8 mouse cellular contexts compared by ENCODE assay signal in the genomic region with DNA sequence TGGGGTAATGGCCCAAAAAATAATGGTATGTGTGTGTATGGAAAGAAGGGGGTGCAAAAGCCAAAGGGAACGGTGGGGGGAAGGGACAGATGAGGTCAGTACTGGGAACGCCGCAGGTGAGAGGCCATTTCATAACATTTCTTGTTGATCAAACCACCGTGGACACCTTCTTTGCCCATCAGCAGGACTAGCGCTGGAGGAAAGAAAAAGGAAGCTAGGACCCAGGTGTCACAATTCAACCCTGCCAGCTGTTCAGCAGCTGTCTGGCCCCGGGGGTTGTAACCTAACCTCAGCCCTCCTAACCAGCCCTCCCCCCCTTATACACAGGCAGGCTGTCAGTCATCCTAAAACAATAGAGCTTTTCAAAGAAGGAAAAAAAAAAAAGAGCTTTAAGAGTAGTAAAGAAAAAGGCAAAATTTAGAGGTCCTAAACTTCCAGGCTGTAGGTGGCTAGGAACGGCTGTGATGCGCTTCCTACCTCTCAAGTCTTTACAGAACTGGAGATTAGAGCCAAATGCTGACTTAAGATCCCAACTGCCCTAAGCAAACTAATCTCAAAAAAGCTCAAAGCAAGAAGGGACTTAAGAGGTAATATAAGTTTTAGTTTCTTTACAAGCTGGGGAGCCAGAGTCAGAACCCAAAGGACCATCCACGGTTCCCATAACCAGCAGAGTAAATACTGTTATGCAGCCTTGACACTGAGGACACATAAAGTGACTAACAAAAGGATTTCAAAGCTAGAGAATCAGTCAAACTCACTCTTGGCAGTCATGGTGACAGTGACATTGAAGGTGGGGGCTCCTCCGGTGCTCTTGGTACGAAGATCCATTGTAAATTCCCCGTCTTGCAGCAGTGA. TPM values are rescaled to one million over a fixed set of nuclear protein-coding genes. Genes with fewer than 3 reads are reported as not detected.
A peak's percentile ranks its signal among the peaks of the same experiment; 100 is the strongest.
DNase-seq lines count a peak whose midpoint lies in the region; TF ChIP-seq lines count a peak whose summit lies in the region.

No protein-coding gene starts in this region.

- TF ChIP-seq CTCF in lung, adult 2 months (IDR thresholded peaks at IDR 0.05; ENCODE audit: insufficient read depth, low read length) = no peak

- DNase-seq in adrenal gland, adult (ENCODE audit: inconsistent age in 2 of 2, low spot score in 1 of 2) = peak; percentile 45 to 70
- no peak for DNase-seq in adrenal gland, adult 8-10 months
- DNase-seq in lung, adult 2 months = no peak
- no peak for DNase-seq in lung, postnatal 4 days
- DNase-seq in heart, postnatal 4 days = peak; percentile 21
- peak; percentile 39 for DNase-seq in mesoderm, embryonic 11.5 days (ENCODE audit: low read depth, low spot score)
- no peak for DNase-seq in right cerebral cortex, adult 18-20 months
- no peak for DNase-seq in frontal cortex, postnatal 14 days (ENCODE audit: low spot score in 2 of 2)

- no peak for TF ChIP-seq POLR2A in lung, adult 2 months (IDR thresholded peaks at IDR 0.05; ENCODE audit: borderline replicate concordance, extremely low read depth, low read depth, low read length)

- 25% methylated on average over 12 of the region's 12 CpGs for whole genome bisulfite sequencing in lung, adult 2 months

- peak overlapping the region; percentile 39 for H3K4me3 ChIP-seq in lung, adult 2 months (replicated peaks; ENCODE audit: extremely low read depth, low read depth, low read length)

- H3K4me1 ChIP-seq in lung, adult 2 months (ENCODE audit: control insufficient read depth, insufficient read depth, low read length) = peaks cover 30% of the 10 kb centered on the region

RNA-seq across cellular contexts. Expression of a gene that starts 2.2 kb away (rescaled TPM):
- 1,000 to 10,000 TPM in 1 of 4 experiments, 100 to 1,000 TPM in 3; 582 to 1,056 (median 737) TPM for total RNA-seq in adrenal gland, adult 8-10 months (2022)
- 933 and 1,129 TPM in 2 replicates for polyA plus RNA-seq in lung, adult 2 months (2012; rRNA removed)
- 100 to 1,000 TPM; 572 to 580 TPM for total RNA-seq in heart, postnatal 4 days (2021)

RNA-seq across cellular contexts. Expression of a gene that starts 4.7 kb away (rescaled TPM):
- total RNA-seq in adrenal gland, adult 8-10 months (2022) = 10 to 100 TPM; 39.4 to 66.5 (median 54.7) TPM
- polyA plus RNA-seq in lung, adult 2 months (2012; rRNA removed) = 19.6 and 97.3 TPM in 2 replicates
- 1,000 to 10,000 TPM; 1,339 to 1,391 TPM for total RNA-seq in heart, postnatal 4 days (2021)

RNA-seq across cellular contexts. Expression of a gene that starts 5.0 kb away (rescaled TPM):
- 100 to 1,000 TPM; 121 to 137 (median 127) TPM for total RNA-seq in adrenal gland, adult 8-10 months (2022)
- 83.6 and 113 TPM in 2 replicates for polyA plus RNA-seq in lung, adult 2 months (2012; rRNA removed)
- 100 to 1,000 TPM; 311 to 313 TPM for total RNA-seq in heart, postnatal 4 days (2021)

RNA-seq across cellular contexts. Expression of a gene that starts 5.2 kb away (rescaled TPM):
- 100 to 1,000 TPM in 2 of 4 experiments, 10 to 100 TPM in 2; 82.3 to 136 (median 110) TPM for total RNA-seq in adrenal gland, adult 8-10 months (2022)
- polyA plus RNA-seq in lung, adult 2 months (2012; rRNA removed) = 116 and 146 TPM in 2 replicates
- total RNA-seq in heart, postnatal 4 days (2021) = 10 to 100 TPM; 42.1 to 42.8 TPM

RNA-seq across cellular contexts. Expression of a gene that starts 13.3 kb away (rescaled TPM):
- not detected for total RNA-seq in adrenal gland, adult 8-10 months (2022)
- polyA plus RNA-seq in lung, adult 2 months (2012; rRNA removed) = 0.70 and 1.7 TPM in 2 replicates
- total RNA-seq in heart, postnatal 4 days (2021) = under 1 TPM; 0.16 to 0.26 TPM

Comparison
In these comparisons a context has a peak if more than half of its experiments do, and no peak if none do; other contexts are left out.
1. DNase-seq: peak in adrenal gland, adult (2 of 2), heart, postnatal 4 days (single experiment) and mesoderm, embryonic 11.5 days (single experiment); none in adrenal gland, adult 8-10 months (single experiment), lung, adult 2 months (single experiment), lung, postnatal 4 days (0 of 2), right cerebral cortex, adult 18-20 months (single experiment) and frontal cortex, postnatal 14 days (0 of 2).
2. RNA of a gene that starts 4.7 kb away (total RNA-seq): 1,339 to 1,391 TPM in heart, postnatal 4 days; 39.4 to 66.5 TPM in adrenal gland, adult 8-10 months; every median in the first group is over 10 times any median in the second.